Mouse (Mus musculus) cerebellum, adult 2 months (tissue): ENCODE results near the gene Gm10382.

ENCODE experiments used
- CTCF ChIP-seq: fragments of 200-500 bp; IDR thresholded peaks from 2 replicates; pipeline ENCODE4 v1.5.1; 2011; ENCODE audit warnings: low read depth, mild to moderate bottlenecking, control low read depth, low read length, moderate library complexity, borderline replicate concordance; ENCODE audit not compliant: insufficient read depth
- POLR2A ChIP-seq: fragments of 200-500 bp; IDR thresholded peaks from 2 replicates; pipeline ENCODE4 v1.6.1; 2011; ENCODE audit warnings: low read length, control low read depth, borderline replicate concordance; ENCODE audit not compliant: insufficient read depth

DNA sequence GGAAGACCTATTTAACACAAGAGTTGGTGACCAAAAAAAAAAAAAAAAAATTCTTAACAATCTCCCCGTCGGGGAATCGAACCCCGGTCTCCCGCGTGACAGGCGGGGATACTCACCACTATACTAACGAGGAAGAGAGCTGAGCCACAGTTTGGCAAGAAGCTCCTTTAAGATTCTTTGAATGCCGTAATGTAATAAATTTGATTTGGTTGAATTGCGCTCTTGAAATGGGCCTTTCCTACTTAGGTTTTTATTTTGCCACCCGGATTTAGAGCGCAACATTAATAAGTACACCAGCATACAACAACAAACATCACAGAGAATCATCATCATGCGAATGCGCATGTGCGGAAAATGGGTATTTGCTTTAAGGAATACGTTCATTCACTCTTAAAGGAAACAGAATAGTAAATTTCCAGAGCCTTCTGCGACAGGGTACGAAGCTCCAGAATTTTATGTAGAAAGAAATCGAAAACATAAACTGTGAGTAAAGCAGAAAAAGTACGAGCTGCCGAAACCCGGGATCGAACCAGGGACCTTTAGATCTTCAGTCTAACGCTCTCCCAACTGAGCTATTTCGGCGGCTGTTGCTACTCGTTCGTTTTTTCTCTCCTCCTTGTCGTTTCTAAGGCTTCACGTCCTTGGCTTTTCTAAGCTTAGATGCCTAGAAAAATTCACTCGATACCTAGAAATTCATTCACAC, 16.6 kb downstream of the Gm10382 start:
- TF ChIP-seq POLR2A (no peak), CTCF (no peak)
